Mouse (Mus musculus): ENCODE measurements around the gene Unc13d. TPM values are rescaled to one million over a fixed set of nuclear protein-coding genes. Genes with fewer than 3 reads are reported as not detected.
"Not testable (repeated sequence)": the region's sequence is repeated elsewhere in the genome, so short reads cannot be mapped to it uniquely, and the experiment has no call there.

The Unc13d gene
- polyA plus RNA-seq, 1 experiment from 2014 or later, result 1.5 TPM

DNA sequence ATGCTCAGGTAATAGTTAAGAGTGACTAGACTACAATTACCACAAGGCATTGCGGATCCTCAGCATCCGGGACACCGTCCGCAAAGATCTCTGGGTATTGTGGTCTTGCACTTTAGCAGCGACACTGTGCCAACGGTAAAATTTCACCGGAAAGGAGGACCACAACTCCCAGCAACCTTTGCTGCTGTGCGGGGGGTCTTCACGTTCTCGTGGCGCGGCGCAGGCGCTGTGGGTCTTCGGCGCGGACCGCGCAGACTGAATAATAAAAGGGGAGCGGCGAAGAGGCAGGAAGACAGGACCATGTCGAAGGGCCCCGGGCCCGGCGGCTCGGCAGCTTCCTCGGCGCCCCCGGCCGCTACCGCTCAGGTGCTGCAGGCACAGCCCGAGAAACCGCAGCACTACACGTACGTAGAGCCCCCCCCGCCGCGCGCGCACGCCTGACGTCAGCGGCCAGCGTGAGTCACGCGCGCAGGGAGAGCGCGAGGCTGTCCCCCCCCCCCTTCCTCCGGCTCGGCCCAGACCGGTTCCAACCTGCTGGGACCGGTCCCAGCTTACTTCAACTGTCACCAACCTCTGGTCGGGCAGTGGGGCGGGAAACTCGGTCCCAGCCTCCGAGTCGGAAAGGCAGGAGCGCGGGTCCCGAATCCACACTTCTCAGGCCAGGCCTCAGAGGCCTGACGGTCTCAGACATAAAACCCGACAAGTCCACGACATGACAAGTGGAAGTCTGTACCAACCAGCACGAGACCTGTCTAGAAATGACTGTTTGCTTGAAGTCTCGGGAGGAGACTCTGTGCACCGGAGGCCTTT, 47.5 kb downstream of the Unc13d start, which contains the start of gene Unk:
Gene Unk, plus strand, starts transcription at position 235 of the 810 bp plus-strand sequence.
- Histone ChIP-seq H3K4me1 (replicated peaks) (peaks cover 27% of the 10 kb centered on the region), H3K27ac (peak within 1 kb of the TSS; percentile 100), H3K36me3 (peaks cover 6% of the 10 kb centered on the region; the same call in 1 of the 2 replicates), H3K27me3 (no peaks in the 10 kb centered on the region), H3K9ac (peak within 1 kb of the TSS; percentile 94), H3K4me2 (peak within 1 kb of the TSS; percentile 75), H3K9me3 (no peaks in the 10 kb centered on the region), H3K4me3 (peak within 1 kb of the TSS; percentile 65)
- ATAC-seq (ENCODE audit: low FRiP score), result peak; percentile 95
- WGBS, result under 1% methylated on average over 66 of the region's 67 CpGs

DNA sequence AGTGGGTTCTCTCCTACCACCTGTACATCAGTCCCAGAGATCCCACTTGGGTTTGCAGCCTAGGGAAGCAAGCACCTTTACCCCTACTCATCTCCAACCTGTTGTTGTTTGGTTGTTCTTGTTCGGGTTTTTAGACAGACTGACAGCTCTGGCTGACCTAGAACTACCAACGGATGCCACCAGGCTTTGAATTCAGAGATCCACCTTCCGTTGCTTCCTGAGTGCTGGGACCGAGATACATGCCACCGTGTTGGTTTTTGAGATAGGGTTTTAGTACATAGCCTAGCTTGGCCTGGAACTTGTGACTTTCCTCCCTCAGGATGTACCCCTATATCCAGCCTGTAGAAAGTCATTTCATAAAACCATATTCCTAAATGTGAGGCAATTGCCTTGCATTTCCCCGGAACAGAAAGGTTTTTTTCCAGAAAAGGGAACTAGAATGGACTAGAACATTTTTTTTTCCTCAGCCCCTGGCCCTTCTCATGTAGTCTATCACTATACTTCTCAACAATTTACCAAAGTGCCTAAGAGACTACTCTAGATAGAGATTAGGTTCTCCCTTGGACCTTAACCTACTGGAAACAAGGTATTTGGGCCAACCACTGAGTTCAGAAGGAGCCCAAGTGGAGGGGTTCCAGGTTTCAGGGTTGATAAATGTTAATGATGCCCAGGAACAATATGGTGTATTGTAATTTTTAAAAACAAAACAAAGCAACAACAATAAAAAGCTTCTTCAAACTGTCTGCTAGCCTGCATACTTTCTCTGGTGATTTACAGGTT, 48.5 kb downstream of the Unc13d start:
- Histone ChIP-seq H3K27me3 (no peaks in the 10 kb centered on the region), H3K27ac (peak overlapping the region; percentile 100), H3K9me3 (no peaks in the 10 kb centered on the region), H3K4me2 (peak overlapping the region; percentile 58), H3K36me3 (no peaks in the 10 kb centered on the region), H3K4me1 (replicated peaks) (peaks cover 27% of the 10 kb centered on the region), H3K4me3 (peak overlapping the region; percentile 65), H3K9ac (peak overlapping the region; percentile 94)
- 84% methylated on average over 6 of the region's 6 CpGs for WGBS
- ATAC-seq (ENCODE audit: low FRiP score), result no peak

DNA sequence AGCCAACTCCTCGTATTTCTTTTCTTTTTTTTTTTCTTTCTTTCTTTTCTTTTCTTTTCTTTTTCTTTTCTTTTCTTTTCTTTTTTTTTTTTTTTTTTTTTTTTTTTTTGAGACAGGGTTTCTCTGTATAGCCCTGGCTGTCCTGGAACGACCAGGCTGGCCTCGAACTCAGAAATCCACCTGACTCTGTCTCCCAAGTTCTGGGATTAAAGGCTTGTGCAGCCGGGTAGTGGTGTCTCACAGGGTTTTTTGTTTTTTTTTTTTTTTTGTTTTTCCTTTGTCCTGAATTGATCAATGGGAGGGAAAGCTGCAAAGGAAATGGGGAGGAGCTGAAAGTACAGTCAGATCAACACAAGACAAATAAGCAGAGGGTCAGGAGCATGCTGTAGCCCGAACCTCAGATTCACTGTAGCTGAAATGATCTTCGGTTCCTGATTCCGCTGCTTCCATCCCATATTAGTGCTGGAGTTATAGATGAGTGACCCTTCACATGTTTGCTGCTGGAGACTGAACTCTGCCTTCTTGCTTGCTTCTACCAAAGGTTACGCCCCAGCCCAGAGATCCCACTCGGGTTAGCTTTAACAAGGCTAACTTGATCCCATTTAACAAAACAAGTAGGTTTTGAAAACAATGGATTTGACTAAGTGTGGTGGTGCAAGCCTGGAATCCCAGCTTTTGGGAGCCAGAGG, 49.4 kb downstream of the Unc13d start:
- H3K27ac ChIP-seq, result no peak overlapping the region
- ATAC-seq (ENCODE audit: low FRiP score), result no peak
- H3K9me3 ChIP-seq, result no peaks in the 10 kb centered on the region
- H3K4me2 ChIP-seq, result no peak overlapping the region
- no peaks in the 10 kb centered on the region for H3K27me3 ChIP-seq
- no peak overlapping the region for H3K9ac ChIP-seq
- H3K36me3 ChIP-seq, result no peaks in the 10 kb centered on the region
- peaks cover 27% of the 10 kb centered on the region for H3K4me1 ChIP-seq (replicated peaks)
- 77% methylated on average over 9 of the region's 9 CpGs for WGBS
- H3K4me3 ChIP-seq, result no peak overlapping the region

DNA sequence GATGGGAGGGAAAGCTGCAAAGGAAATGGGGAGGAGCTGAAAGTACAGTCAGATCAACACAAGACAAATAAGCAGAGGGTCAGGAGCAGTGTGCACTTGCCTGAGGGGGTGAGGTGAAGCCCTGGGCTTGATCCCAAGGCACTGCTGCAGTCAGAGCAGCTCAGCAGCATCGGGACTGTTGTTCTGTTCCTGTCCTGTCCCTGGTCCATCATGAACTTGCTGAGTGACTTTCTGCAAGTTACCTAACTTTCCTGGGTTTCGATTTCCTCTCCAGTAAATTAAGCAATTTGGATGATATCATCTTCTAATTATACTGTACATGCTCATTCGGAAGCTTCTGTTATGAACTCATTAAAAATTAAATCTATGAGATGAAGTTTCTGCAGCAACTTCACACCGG, 50.0 kb downstream of the Unc13d start, which contains the start of gene H3f3b:
Gene H3f3b, minus strand, starts transcription at position 207 of the 400 bp plus-strand sequence.
- ATAC-seq (ENCODE audit: low FRiP score), result no peak

DNA sequence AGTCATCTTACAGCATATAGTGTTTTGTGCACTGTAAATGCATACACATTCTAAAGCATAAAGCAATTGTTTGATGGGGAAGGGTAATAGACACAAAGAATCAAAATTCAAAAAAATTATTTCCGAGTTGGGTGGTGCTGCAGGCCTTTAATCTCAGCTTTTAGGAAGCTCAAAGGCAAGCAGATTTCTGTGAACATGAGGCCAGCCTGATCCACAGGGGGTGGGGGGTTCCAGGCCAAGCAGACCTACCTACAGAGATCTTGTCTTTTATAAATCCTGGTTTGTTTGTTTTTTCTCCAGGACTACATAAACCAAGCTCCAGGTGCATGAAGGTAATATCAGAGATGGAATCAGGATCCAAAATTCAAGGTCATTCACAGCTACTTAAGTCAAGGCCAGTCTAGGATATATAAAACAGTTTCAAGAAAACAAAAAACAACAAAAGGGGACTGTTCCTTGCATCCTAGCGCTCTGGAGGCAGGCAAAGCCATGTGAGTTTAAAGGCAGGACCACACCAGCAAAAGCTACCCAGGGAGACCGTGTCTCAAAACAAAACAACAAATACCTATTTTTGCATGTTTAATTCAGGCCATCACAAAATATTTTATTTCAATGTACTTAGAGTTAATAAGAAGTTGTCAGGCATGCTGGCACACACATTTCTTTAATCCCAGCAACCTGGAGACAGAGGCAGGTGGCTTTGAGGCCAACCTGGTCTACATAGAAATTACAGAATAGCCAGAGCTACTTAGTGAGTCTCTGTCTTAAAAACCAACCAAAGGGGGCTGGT, 52.5 kb downstream of the Unc13d start:
- Histone ChIP-seq H3K27ac (peak overlapping the region; percentile 68), H3K9ac (no peak overlapping the region), H3K4me3 (no peak overlapping the region), H3K4me2 (no peak overlapping the region), H3K36me3 (peaks cover 17% of the 10 kb centered on the region), H3K27me3 (no peaks in the 10 kb centered on the region), H3K9me3 (no peaks in the 10 kb centered on the region), H3K4me1 (replicated peaks) (peaks cover 23% of the 10 kb centered on the region)
- 93% methylated on average over 3 of the region's 3 CpGs for WGBS
- ATAC-seq (ENCODE audit: low FRiP score), result no peak

More for the DNA sequence above, 50.0 kb downstream of the Unc13d start, which contains the start of gene H3f3b:
- no peak within 1 kb of the TSS for H3K9ac ChIP-seq
- H3K36me3 ChIP-seq, result no peaks in the 10 kb centered on the region
- no peak within 1 kb of the TSS for H3K4me2 ChIP-seq
- H3K27me3 ChIP-seq, result no peaks in the 10 kb centered on the region
- H3K4me3 ChIP-seq, result no peak within 1 kb of the TSS
- no peak within 1 kb of the TSS for H3K27ac ChIP-seq
- 83% methylated on average over 4 of the region's 4 CpGs for WGBS
- no peaks in the 10 kb centered on the region for H3K9me3 ChIP-seq
- peaks cover 23% of the 10 kb centered on the region for H3K4me1 ChIP-seq (replicated peaks)

DNA sequence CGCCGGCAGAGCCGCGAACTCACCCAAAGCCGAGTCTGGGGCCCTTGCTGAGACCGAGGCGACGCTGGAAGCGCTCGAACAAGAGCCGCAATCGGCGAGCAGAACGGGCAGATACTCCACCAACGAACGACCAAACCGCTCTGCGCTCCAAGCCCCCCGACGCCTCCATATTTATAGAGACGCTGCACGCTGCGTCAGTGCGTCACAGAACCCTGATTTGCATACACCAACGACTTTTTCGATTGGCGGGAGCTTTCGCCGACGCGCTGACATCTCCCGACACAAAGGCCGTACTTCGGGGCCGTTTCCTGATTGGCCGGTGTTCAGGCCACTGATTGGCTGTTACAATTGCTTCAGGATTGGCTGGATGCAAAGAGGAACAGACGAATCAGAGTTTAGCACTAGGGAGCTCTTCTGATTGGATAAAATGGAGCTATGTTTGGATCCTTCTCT, 53.4 kb downstream of the Unc13d start:
- peak; percentile 95 for ATAC-seq (ENCODE audit: low FRiP score)

DNA sequence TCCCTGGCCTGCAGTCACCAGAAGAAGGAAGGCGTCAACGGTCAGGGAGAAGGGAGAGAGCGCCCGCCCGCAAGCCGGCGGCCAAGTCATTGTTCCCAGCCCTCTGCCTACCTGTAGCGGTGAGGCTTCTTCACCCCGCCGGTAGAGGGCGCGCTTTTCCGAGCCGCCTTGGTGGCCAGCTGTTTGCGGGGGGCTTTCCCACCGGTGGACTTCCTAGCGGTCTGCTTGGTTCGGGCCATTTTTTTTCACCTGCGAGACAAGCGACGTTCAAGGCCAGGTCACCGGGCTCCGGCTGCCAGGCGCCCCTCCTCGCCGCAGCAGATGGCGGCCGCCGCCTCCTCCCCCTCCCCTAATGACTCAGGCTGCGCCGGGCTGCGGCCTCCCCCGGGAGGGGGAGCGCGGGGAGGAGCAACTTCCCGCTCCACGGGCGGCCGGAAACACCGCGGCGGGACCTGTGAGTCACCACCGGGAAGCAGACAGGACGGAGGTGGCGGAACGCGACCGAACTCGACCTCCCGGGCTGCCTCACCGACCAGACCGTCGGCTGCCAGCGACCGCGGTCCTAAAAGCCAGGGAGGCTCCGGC, 53.9 kb downstream of the Unc13d start:
- Histone ChIP-seq H3K36me3 (peaks cover 21% of the 10 kb centered on the region), H3K27ac (peak overlapping the region; percentile 100), H3K27me3 (no peaks in the 10 kb centered on the region), H3K9ac (peak overlapping the region; percentile 100), H3K4me3 (peak overlapping the region; percentile 96), H3K4me1 (replicated peaks) (peaks cover 22% of the 10 kb centered on the region), H3K9me3 (no peaks in the 10 kb centered on the region), H3K4me2 (peak overlapping the region; percentile 86)
- peak; percentile 71 for ATAC-seq (ENCODE audit: low FRiP score)
- under 1% methylated on average over 55 of the region's 57 CpGs for WGBS

More for the DNA sequence above, 53.4 kb downstream of the Unc13d start:
- H3K27ac ChIP-seq, result peak overlapping the region; percentile 100
- H3K4me1 ChIP-seq (replicated peaks), result peaks cover 24% of the 10 kb centered on the region
- H3K36me3 ChIP-seq, result peaks cover 21% of the 10 kb centered on the region
- no peaks in the 10 kb centered on the region for H3K27me3 ChIP-seq
- peak overlapping the region; percentile 100 for H3K9ac ChIP-seq
- H3K4me2 ChIP-seq, result peak overlapping the region; percentile 86
- peak overlapping the region; percentile 96 for H3K4me3 ChIP-seq
- H3K9me3 ChIP-seq, result no peaks in the 10 kb centered on the region
- WGBS, result under 1% methylated on average over 36 of the region's 37 CpGs

DNA sequence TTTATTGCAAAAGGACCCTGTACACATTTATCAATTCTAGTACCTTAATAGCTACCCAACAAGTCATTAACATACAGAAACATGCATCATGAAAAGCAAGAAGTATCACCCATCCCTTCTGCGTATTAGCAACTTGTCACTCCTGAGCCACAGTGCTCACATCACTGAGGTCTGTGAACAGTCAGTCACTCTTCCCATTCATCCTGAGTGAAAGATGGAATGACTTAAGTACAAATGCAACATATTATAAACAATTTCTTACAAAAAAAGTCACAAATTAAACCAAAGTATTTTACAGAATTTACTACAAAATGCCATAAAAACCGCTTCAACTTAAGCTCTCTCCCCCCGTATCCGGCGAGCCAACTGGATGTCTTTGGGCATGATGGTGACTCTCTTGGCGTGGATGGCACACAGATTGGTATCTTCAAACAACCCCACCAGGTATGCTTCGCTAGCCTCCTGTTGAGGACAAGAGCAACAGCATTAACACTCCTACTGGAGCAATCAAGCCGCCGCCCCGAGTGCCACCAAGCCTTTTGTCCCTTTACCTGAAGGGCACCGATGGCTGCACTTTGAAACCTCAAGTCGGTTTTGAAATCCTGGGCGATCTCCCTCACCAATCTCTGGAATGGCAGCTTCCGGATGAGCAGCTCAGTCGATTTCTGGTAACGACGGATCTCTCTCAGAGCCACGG, 54.5 kb downstream of the Unc13d start:
- H3K27me3 ChIP-seq; H3K9me3 ChIP-seq; ATAC-seq (ENCODE audit: low FRiP score): not testable (repeated sequence)
- peaks cover 21% of the 10 kb centered on the region for H3K36me3 ChIP-seq
- 8% methylated on average over 18 of the region's 18 CpGs for WGBS
- peak overlapping the region; percentile 100 for H3K9ac ChIP-seq
- peaks cover 22% of the 10 kb centered on the region for H3K4me1 ChIP-seq (replicated peaks)
- H3K27ac ChIP-seq, result peak overlapping the region; percentile 100
- H3K4me2 ChIP-seq, result peak overlapping the region; percentile 86
- H3K4me3 ChIP-seq, result peak overlapping the region; percentile 96

DNA sequence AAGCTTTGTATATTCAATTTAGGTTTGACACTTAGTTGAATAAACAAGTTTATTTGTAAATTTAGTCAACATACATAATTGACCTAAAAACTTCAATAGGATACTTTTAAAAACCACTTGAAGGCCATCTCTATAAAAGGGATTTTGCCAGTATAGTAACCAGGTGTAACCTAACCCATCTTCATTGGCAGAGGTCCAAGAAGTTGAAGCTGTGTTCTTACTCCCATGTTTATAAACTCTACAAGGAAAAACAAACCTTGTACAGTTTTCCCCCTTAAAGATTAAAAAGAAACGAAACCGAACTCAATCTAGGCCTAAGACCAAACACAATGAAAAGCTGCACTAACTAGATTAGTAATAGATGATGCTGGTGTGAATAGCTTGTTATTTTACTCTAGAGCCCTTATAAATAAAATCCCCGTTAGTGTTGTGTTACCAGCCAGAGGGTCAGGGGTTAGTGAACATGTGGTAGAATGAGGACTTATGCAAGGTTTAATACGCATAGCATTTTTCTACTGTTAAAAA, 55.4 kb downstream of the Unc13d start:
- Histone ChIP-seq H3K36me3 (peaks cover 21% of the 10 kb centered on the region), H3K4me2 (peak overlapping the region; percentile 86), H3K27ac (no peak overlapping the region), H3K9ac (peak overlapping the region; percentile 70), H3K4me1 (replicated peaks) (peaks cover 22% of the 10 kb centered on the region), H3K9me3 (no peaks in the 10 kb centered on the region), H3K4me3 (peak overlapping the region; percentile 96), H3K27me3 (no peaks in the 10 kb centered on the region)
- ATAC-seq (ENCODE audit: low FRiP score), result no peak
- 71% methylated on average over 4 of the region's 4 CpGs for WGBS

DNA sequence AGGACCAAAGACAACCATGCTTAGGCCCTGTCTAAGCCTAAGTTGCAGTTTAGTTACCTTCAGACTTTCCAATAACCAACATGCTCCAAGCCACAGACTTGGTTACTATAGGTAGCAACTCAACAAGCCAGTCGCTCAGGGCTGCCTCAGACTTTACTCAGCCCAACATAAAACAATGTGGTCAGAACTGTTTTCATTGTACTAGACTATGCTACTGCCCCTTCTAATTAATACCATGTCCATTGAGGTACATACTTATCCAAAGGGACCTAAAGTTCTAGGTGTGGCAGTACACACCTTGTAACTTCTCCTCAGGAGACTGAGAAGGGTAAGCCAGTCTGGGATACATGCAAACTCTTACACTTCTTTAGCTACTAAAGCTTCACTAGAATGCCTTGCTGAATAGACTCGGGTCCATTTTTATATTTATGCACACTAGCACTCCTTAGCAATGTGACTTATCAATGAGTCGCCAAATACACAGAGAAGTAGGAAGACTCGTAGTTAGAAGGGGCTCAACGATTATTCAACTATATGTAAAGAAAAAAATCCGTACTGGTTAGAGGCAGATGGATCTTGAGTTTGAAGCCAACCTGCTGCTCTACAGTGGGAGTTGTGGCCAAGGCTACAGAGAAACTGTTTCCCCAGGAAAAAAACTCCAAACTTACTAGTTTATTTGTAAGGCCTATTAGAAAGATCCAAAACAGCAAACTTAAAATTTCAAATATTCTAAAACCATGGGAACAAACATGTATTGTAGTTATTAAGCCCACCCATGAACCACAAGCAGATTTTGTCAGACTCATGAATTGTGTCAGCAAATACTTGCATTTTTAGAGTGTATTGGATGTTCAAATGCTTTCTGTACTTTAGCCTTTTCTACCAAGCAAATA, 56.2 kb downstream of the Unc13d start:
- Histone ChIP-seq H3K4me2 (peak overlapping the region; percentile 86), H3K4me3 (peak overlapping the region; percentile 96), H3K27me3 (no peaks in the 10 kb centered on the region), H3K36me3 (peaks cover 21% of the 10 kb centered on the region), H3K9me3 (no peaks in the 10 kb centered on the region), H3K9ac (peak overlapping the region; percentile 43), H3K27ac (0 out of 2 replicates have a peak overlapping the region, but pooled peaks have one; percentile 8), H3K4me1 (replicated peaks) (peaks cover 22% of the 10 kb centered on the region)
- 84% methylated on average over 6 of the region's 6 CpGs for WGBS
- no peak for ATAC-seq (ENCODE audit: low FRiP score)
